15 mouse cellular contexts compared by ENCODE assay signal in genomic region chr12:80525513-80525912, GRCm38 (mm10). TPM values are rescaled to one million over a fixed set of nuclear protein-coding genes. Genes with fewer than 3 reads are reported as not detected.
DNase-seq lines count a peak whose midpoint lies in the region; ATAC-seq and TF ChIP-seq lines count a peak whose summit lies in the region.
"Had no signal": no experiment of that assay in that cellular context is flagged by ENCODE, and none has a peak within 500 bp of the region (broad histone marks: within the 10 kb centered on the region; RNA-seq: fewer than 3 reads in every experiment).

No protein-coding gene starts in this region.

- no peak for TF ChIP-seq CTCF in lung, adult 2 months (IDR thresholded peaks at IDR 0.05; ENCODE audit: insufficient read depth, low read length)
- no peak for TF ChIP-seq CTCF in forebrain, postnatal 0 days (IDR thresholded peaks at IDR 0.05; ENCODE audit: low read depth)

- no peaks in the 10 kb centered on the region for H3K36me3 ChIP-seq in forebrain, postnatal 0 days (ENCODE audit: insufficient read depth)
- H3K36me3 ChIP-seq in neural tube, embryonic 15.5 days, result no peaks in the 10 kb centered on the region
- H3K36me3 ChIP-seq: heart, embryonic 10.5 days had no signal

- no peak overlapping the region for H3K4me2 ChIP-seq in forebrain, postnatal 0 days (ENCODE audit: low read depth)
- H3K4me2 ChIP-seq in neural tube, embryonic 15.5 days, result no peak overlapping the region

- H3K9ac ChIP-seq in forebrain, postnatal 0 days, result no peak overlapping the region
- 0 out of 2 replicates have a peak overlapping the region, but pooled peaks have one; percentile 17 for H3K9ac ChIP-seq in neural tube, embryonic 15.5 days (replicated peaks)
- H3K9ac ChIP-seq: liver, embryonic 14.5 days had no signal

- peak; percentile 63 for ATAC-seq in forebrain, postnatal 0 days
- 0 out of 2 replicates have a peak, but pooled peaks have one; percentile 30 for ATAC-seq in neural tube, embryonic 15.5 days (ENCODE audit: low FRiP score)
- ATAC-seq: intestine, embryonic 16.5 days had no signal

- H3K27ac ChIP-seq in forebrain, postnatal 0 days (ENCODE audit: low read depth, low read length), result no peak overlapping the region
- H3K27ac ChIP-seq in neural tube, embryonic 15.5 days (replicated peaks), result no peak overlapping the region; the same call in 1 of the 2 replicates
- H3K27ac ChIP-seq: heart, embryonic 10.5 days; liver, embryonic 14.5 days had no signal

- H3K4me1 ChIP-seq in lung, adult 2 months (ENCODE audit: control insufficient read depth, insufficient read depth, low read length), result no peaks in the 10 kb centered on the region
- no peaks in the 10 kb centered on the region; the same call in 1 of the 2 replicates for H3K4me1 ChIP-seq in forebrain, postnatal 0 days (ENCODE audit: insufficient read depth)
- H3K4me1 ChIP-seq in neural tube, embryonic 15.5 days, result peaks cover 55% of the 10 kb centered on the region

- H3K9me3 ChIP-seq in forebrain, postnatal 0 days (ENCODE audit: low read length), result no peaks in the 10 kb centered on the region
- no peaks in the 10 kb centered on the region for H3K9me3 ChIP-seq in neural tube, embryonic 15.5 days (replicated peaks)
- H3K9me3 ChIP-seq: heart, embryonic 10.5 days had no signal

- 43% methylated on average over 7 of the region's 7 CpGs for WGBS in lung, adult 2 months
- WGBS in forebrain, postnatal 0 days, result 10% methylated on average over 7 of the region's 7 CpGs
- WGBS in neural tube, embryonic 15.5 days, result 7% methylated on average over 7 of the region's 7 CpGs

- TF ChIP-seq POLR2A in lung, adult 2 months (IDR thresholded peaks at IDR 0.05; ENCODE audit: borderline replicate concordance, extremely low read depth, low read depth, low read length), result no peak

- no peak overlapping the region for H3K4me3 ChIP-seq in lung, adult 2 months (replicated peaks; ENCODE audit: extremely low read depth, low read depth, low read length)
- H3K4me3 ChIP-seq in forebrain, postnatal 0 days (ENCODE audit: low read depth, low read length), result no peak overlapping the region
- no peak overlapping the region for H3K4me3 ChIP-seq in neural tube, embryonic 15.5 days (replicated peaks)
- H3K4me3 ChIP-seq: heart, embryonic 10.5 days had no signal

- intact Hi-C loops in left cerebral cortex, postnatal 14 days (cut with DNase I), result no loop called here

- DNase-seq in lung, postnatal 10 days, result peak; percentile 27
- DNase-seq in lung, adult 2 months, result no peak
- peak; percentile 46 for DNase-seq in embryo, embryonic 10 days (ENCODE audit: low spot score)
- DNase-seq in forebrain, postnatal 0 days, result peak; percentile 38
- DNase-seq in thymus, postnatal 36 days, result no peak
- no peak for DNase-seq in left cerebral cortex, postnatal 14 days (ENCODE audit: low spot score in 2 of 2)
- no peak for DNase-seq in kidney, postnatal 36 days
- DNase-seq: adrenal gland, postnatal 36 days; cerebellum, postnatal 14 days; thymus, adult 2 months had no signal

- no peaks in the 10 kb centered on the region for H3K27me3 ChIP-seq in forebrain, postnatal 0 days (ENCODE audit: insufficient read depth, low read length)
- no peaks in the 10 kb centered on the region for H3K27me3 ChIP-seq in neural tube, embryonic 15.5 days (replicated peaks)

RNA-seq across cellular contexts. Expression of gene Galnt16, which starts 7.4 kb away (rescaled TPM):
- polyA plus RNA-seq in lung, adult 2 months (2012; rRNA removed), result 2.6 and 2.7 TPM in 2 replicates
- 44.1 and 65.1 TPM in 2 replicates for total RNA-seq in forebrain, postnatal 0 days (2014; rRNA removed)
- polyA plus RNA-seq in forebrain, postnatal 0 days (2015; fragmentation: Nextera tagmentation; extraction: Ambion mirVana), result 19.3 and 28.2 TPM in 2 replicates
- polyA plus RNA-seq in neural tube, embryonic 15.5 days (2015; fragmentation: Nextera tagmentation; extraction: Ambion mirVana), result 32.9 and 35.0 TPM in 2 replicates
- total RNA-seq in left cerebral cortex, postnatal 14 days (2021), result 10 to 100 TPM; 61.8 to 73.1 TPM
- total RNA-seq: monocyte, adult 5-6 weeks had no signal

Comparison
In these comparisons a context has a peak if more than half of its experiments do, and no peak if none do; other contexts are left out.
1. DNase-seq: peak in lung, postnatal 10 days (single experiment), embryo, embryonic 10 days (single experiment) and forebrain, postnatal 0 days (single experiment); none in lung, adult 2 months (single experiment), thymus, postnatal 36 days (0 of 2), left cerebral cortex, postnatal 14 days (0 of 2) and kidney, postnatal 36 days (0 of 2).